Mouse (Mus musculus) heart, embryonic 10.5 days (tissue): Measurements from ENCODE around the gene Papolg. TPM values are rescaled to one million over a fixed set of nuclear protein-coding genes. Genes with fewer than 3 reads are reported as not detected.

Experiments
- DNase-seq: peaks from one replicate; pipeline ENCODE4 v3.0.0-alpha.2; 2017; ENCODE audit warnings: low spot score
- H3K27ac ChIP-seq: fragments of 300-500 bp; sonication (generic); 2 replicates; pipeline ENCODE4 v1.5.1; 2016; ENCODE audit warnings: mild to moderate bottlenecking
- H3K27me3 ChIP-seq: fragments of 300-500 bp; sonication (generic); 2 replicates; pipeline ENCODE4 v1.6.1; 2016; ENCODE audit warnings: mild to moderate bottlenecking; ENCODE audit not compliant: poor library complexity, insufficient read depth, severe bottlenecking
- H3K36me3 ChIP-seq: fragments of 300-500 bp; sonication (generic); 2 replicates; pipeline ENCODE4 v1.6.1; 2016; ENCODE audit warnings: mild to moderate bottlenecking, moderate library complexity
- H3K4me1 ChIP-seq: fragments of 300-500 bp; sonication (generic); 2 replicates; pipeline ENCODE4 v1.6.1; 2016; ENCODE audit warnings: mild to moderate bottlenecking
- H3K4me3 ChIP-seq: fragments of 300-500 bp; sonication (generic); 2 replicates; pipeline ENCODE4 v1.5.1; 2016; ENCODE audit warnings: mild to moderate bottlenecking, moderate library complexity
- H3K9me3 ChIP-seq: fragments of 300-500 bp; sonication (generic); 2 replicates; pipeline ENCODE4 v1.6.1; 2016; ENCODE audit warnings: mild to moderate bottlenecking, moderate library complexity
- WGBS: fragments of 180-500 bp; shearing (Covaris S2); methylation state at CpG from one replicate; pipeline ENCODE4 v1.1.7; 2016; 5-methylcytosine and 5-hydroxymethylcytosine counted together
- polyA plus RNA-seq: library from polyadenylated mRNA; unstranded; fragments of >200 nt; fragmentation: Nextera tagmentation; extraction: Ambion mirVana; gene quantifications from 2 replicates; pipeline ENCODE4 v1.2.1, GENCODE M21; 2016

The Papolg gene
- polyA plus RNA-seq, 1 experiment from 2014 or later, result 13.6 TPM

GRCm38 (mm10) chr11:23846016-23846815 is 48.8 kb downstream of the Papolg start:
- Histone ChIP-seq H3K9me3 (no peaks in the 10 kb centered on the region), H3K4me1 (peaks cover 6% of the 10 kb centered on the region; the same call in 1 of the 2 replicates), H3K27ac (no peak overlapping the region), H3K36me3 (no peaks in the 10 kb centered on the region), H3K4me3 (no peak overlapping the region), H3K27me3 (no peaks in the 10 kb centered on the region)
- WGBS, result 49% methylated on average over 22 of the region's 22 CpGs
- DNase-seq, result no peak

- no peak for DNase-seq
- no peaks in the 10 kb centered on the region for H3K27me3 ChIP-seq
- no peaks in the 10 kb centered on the region for H3K4me1 ChIP-seq
- WGBS, result 72% methylated on average over 3 of the region's 3 CpGs
- no peak overlapping the region for H3K27ac ChIP-seq
- H3K36me3 ChIP-seq, result no peaks in the 10 kb centered on the region
- H3K9me3 ChIP-seq, result no peaks in the 10 kb centered on the region
- H3K4me3 ChIP-seq, result no peak overlapping the region
Observed at GRCm38 (mm10) chr11:23823244-23823643, 71.8 kb downstream of the Papolg start.

GRCm38 (mm10) chr11:23821652-23822051 is 73.4 kb downstream of the Papolg start:
- Histone ChIP-seq H3K27me3 (no peaks in the 10 kb centered on the region), H3K4me3 (no peak overlapping the region), H3K27ac (no peak overlapping the region), H3K4me1 (no peaks in the 10 kb centered on the region), H3K9me3 (no peaks in the 10 kb centered on the region), H3K36me3 (no peaks in the 10 kb centered on the region)
- 80% methylated on average over 2 of the region's 2 CpGs for WGBS
- no peak for DNase-seq

GRCm38 (mm10) chr11:23820977-23821376 is 74.1 kb downstream of the Papolg start:
- 71% methylated on average over 2 of the region's 2 CpGs for WGBS

DNA sequence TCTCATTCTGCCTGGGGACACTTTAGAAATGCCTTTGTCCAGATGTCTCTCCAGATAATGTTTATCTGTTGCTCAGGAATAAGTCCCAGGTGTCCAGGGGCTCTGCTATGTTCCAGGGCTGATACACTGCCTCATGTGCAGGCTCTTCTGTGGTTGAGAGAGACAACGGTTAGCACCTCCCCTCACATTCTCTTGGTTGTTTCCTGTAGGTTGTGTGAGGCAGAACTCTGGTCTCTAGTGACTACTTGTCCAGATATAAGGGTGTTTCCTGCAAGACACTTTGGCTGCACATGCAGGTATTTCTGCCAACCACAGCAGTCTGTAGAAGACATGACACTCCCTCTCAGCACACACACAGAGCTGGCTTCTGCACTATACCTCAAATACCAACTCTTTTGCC is 76.3 kb downstream of the Papolg start:
- Histone ChIP-seq H3K9me3 (no peaks in the 10 kb centered on the region), H3K4me1 (no peaks in the 10 kb centered on the region), H3K27me3 (no peaks in the 10 kb centered on the region), H3K4me3 (no peak overlapping the region), H3K27ac (no peak overlapping the region), H3K36me3 (no peaks in the 10 kb centered on the region)
- DNase-seq, result no peak
- 76% methylated on average over 1 of the region's 1 CpGs for WGBS

More at GRCm38 (mm10) chr11:23820977-23821376, 74.1 kb downstream of the Papolg start:
- Histone ChIP-seq H3K27me3 (no peaks in the 10 kb centered on the region), H3K4me3 (no peak overlapping the region), H3K9me3 (no peaks in the 10 kb centered on the region), H3K4me1 (no peaks in the 10 kb centered on the region), H3K36me3 (no peaks in the 10 kb centered on the region), H3K27ac (no peak overlapping the region)
- DNase-seq, result no peak

Other genes with a start within 250 kb of the Papolg start
- gene Pus10, start 229.6 kb downstream of the Papolg start, polyA plus RNA-seq, result 19.2 and 19.6 TPM in 2 replicates
- 24.6 and 25.9 TPM in 2 replicates for gene Pex13, start 229.3 kb downstream of the Papolg start, polyA plus RNA-seq
- 1.2 and 1.8 TPM in 2 replicates for gene Rel, start 124.3 kb downstream of the Papolg start, polyA plus RNA-seq
- not detected in 2 replicates for gene A830031A19Rik, start 179.8 kb upstream of the Papolg start, polyA plus RNA-seq
- gene Bcl11a, start 182.8 kb upstream of the Papolg start, polyA plus RNA-seq, result 13.5 and 23.5 TPM in 2 replicates